Mouse (Mus musculus) liver, embryonic 14.5 days (tissue): ENCODE measurements around the gene Ptgir. TPM values are rescaled to one million over a fixed set of nuclear protein-coding genes. Genes with fewer than 3 reads are reported as not detected.
A peak's percentile ranks its signal among the peaks of the same experiment; 100 is the strongest.

Experiments
- ATAC-seq: fragments of 200-750 bp; cut with Nextera tagmentation; 2 replicates; pipeline ENCODE4 v1.8.0; 2017; ENCODE audit warnings: moderate number of reproducible peaks, mild to moderate bottlenecking, moderate library complexity; ENCODE audit not compliant: insufficient read depth
- DNase-seq, 3 experiments: peaks; one replicate each; pipeline ENCODE4 v3.0.0-alpha.2; 2012 to 2013; ENCODE audit warnings: low read depth in 3 of 3, low spot score in 3 of 3
- H3K27ac ChIP-seq: fragments of 300-500 bp; sonication (generic); 2 replicates; pipeline ENCODE4 v1.5.1; 2014; ENCODE audit warnings: moderate library complexity, mild to moderate bottlenecking, control low read depth, inconsistent platforms
- H3K27me3 ChIP-seq: fragments of 300-500 bp; sonication (generic); 2 replicates; pipeline ENCODE4 v1.6.1; 2014; ENCODE audit warnings: mild to moderate bottlenecking, low read length, moderate library complexity; ENCODE audit not compliant: control insufficient read depth, insufficient read depth
- H3K36me3 ChIP-seq: fragments of 300-500 bp; sonication (generic); replicated peaks from 2 replicates; pipeline ENCODE4 v1.6.1; 2014; ENCODE audit warnings: low read depth; ENCODE audit not compliant: control insufficient read depth, insufficient read depth
- H3K4me1 ChIP-seq, 2 experiments: fragments of 200-500 bp in 1 of 2; fragments of 300-500 bp in 1 of 2; sonication (generic) in 1 of 2; replicated peaks; 2 replicates each; pipeline ENCODE4 v1.6.1; 2012 to 2014; ENCODE audit warnings: antibody characterized with exemption in 1 of 2, inconsistent platforms in 1 of 2, low read length in 1 of 2; ENCODE audit not compliant: control insufficient read depth in 2 of 2, insufficient read depth in 2 of 2
- H3K4me2 ChIP-seq: fragments of 300-500 bp; sonication (generic); 2 replicates; pipeline ENCODE4 v1.6.1; 2014; ENCODE audit warnings: low read depth, mild to moderate bottlenecking, control low read depth, moderate library complexity
- H3K4me3 ChIP-seq, 2 experiments: fragments of 200-500 bp in 1 of 2; fragments of 300-500 bp in 1 of 2; sonication (generic) in 1 of 2; 2 replicates each; pipeline ENCODE4 v1.5.1; 2012 to 2014; ENCODE audit warnings: low read depth in 2 of 2, low read length in 2 of 2, mild to moderate bottlenecking in 2 of 2, control low read depth in 1 of 2, inconsistent platforms in 1 of 2, moderate library complexity in 1 of 2; ENCODE audit not compliant: insufficient read depth in 1 of 2
- H3K9ac ChIP-seq: fragments of 300-500 bp; sonication (generic); replicated peaks from 2 replicates; pipeline ENCODE4 v1.6.1; 2014; ENCODE audit warnings: mild to moderate bottlenecking, control low read depth, moderate library complexity
- H3K9me3 ChIP-seq: fragments of 300-500 bp; sonication (generic); 2 replicates; pipeline ENCODE4 v1.6.1; 2016; ENCODE audit warnings: low read length, mixed read lengths; ENCODE audit not compliant: control insufficient read depth
- CTCF ChIP-seq: IDR thresholded peaks from 2 replicates; pipeline ENCODE4 v1.5.1; 2016; ENCODE audit warnings: antibody characterized with exemption, low read depth, control low read depth
- EP300 ChIP-seq: IDR thresholded peaks from 2 replicates; pipeline ENCODE4 v1.6.1; 2016; ENCODE audit warnings: antibody characterized with exemption, low read depth
- WGBS: fragments of 180-500 bp; shearing (Covaris S2); extraction: QIAGEN DNeasy Blood & Tissue Kit; methylation state at CpG from one replicate; pipeline ENCODE4 v1.1.7; 2014; ENCODE audit not compliant: insufficient replicate concordance; 5-methylcytosine and 5-hydroxymethylcytosine counted together
- polyA plus RNA-seq, 2 experiments: library from polyadenylated mRNA; depleted of rRNA in 1 of 2; stranded (reverse) in 1 of 2; unstranded in 1 of 2; fragments of >200 nt; fragmentation: Nextera tagmentation in 1 of 2; extraction: Ambion mirVana in 1 of 2; gene quantifications; 2 replicates each; pipeline versions ENCODE4 v1.2.1 to v1.2.3; 2012 to 2014

Gene Ptgir
- polyA plus RNA-seq, 2 experiments = 0.87 to 0.88 TPM

GRCm38 (mm10) chr7:16917447-16917846 is 11.2 kb downstream of the Ptgir start:
- H3K27me3 ChIP-seq = no peaks in the 10 kb centered on the region
- no peak for ATAC-seq
- H3K4me1 ChIP-seq = peaks cover 13 to 23% of the 10 kb centered on the region in 2 experiments
- WGBS = 88% methylated on average over 11 of the region's 11 CpGs
- H3K27ac ChIP-seq = no peak overlapping the region
- peaks cover 40% of the 10 kb centered on the region for H3K36me3 ChIP-seq
- TF ChIP-seq CTCF (no peak), EP300 (no peak)
- no peak overlapping the region for H3K9ac ChIP-seq
- no peak overlapping the region for H3K4me3 ChIP-seq
- H3K4me2 ChIP-seq = no peak overlapping the region
- H3K9me3 ChIP-seq = no peaks in the 10 kb centered on the region
- no peak for DNase-seq

GRCm38 (mm10) chr7:16918014-16918413 is 11.7 kb downstream of the Ptgir start:
- no peak overlapping the region for H3K27ac ChIP-seq
- ATAC-seq (no peak), DNase-seq (no peak)
- H3K9me3 ChIP-seq = no peaks in the 10 kb centered on the region
- peaks cover 40% of the 10 kb centered on the region for H3K36me3 ChIP-seq
- TF ChIP-seq EP300 = no peak
- TF ChIP-seq CTCF = no peak
- no peaks in the 10 kb centered on the region for H3K27me3 ChIP-seq
- 93% methylated on average over 9 of the region's 9 CpGs for WGBS
- H3K4me3 ChIP-seq = no peak overlapping the region
- peaks cover 15 to 27% of the 10 kb centered on the region in 2 experiments for H3K4me1 ChIP-seq
- no peak overlapping the region for H3K4me2 ChIP-seq
- H3K9ac ChIP-seq = no peak overlapping the region

- TF ChIP-seq EP300 = no peak
- no peak for TF ChIP-seq CTCF
- Histone ChIP-seq H3K4me3 (no peak overlapping the region), H3K9ac (no peak overlapping the region), H3K27ac (no peak overlapping the region), H3K36me3 (peaks cover 40% of the 10 kb centered on the region), H3K4me2 (no peak overlapping the region), H3K4me1 (peaks cover 15 to 27% of the 10 kb centered on the region in 2 experiments), H3K9me3 (no peaks in the 10 kb centered on the region), H3K27me3 (no peaks in the 10 kb centered on the region)
- 75% methylated on average over 3 of the region's 3 CpGs for WGBS
- no peak for ATAC-seq
- no peak for DNase-seq
These were observed 12.4 kb downstream of the Ptgir start for GRCm38 (mm10) chr7:16918670-16919069.

- H3K4me2 ChIP-seq = no peak overlapping the region
These were observed 13.3 kb downstream of the Ptgir start for GRCm38 (mm10) chr7:16919395-16920149.

GRCm38 (mm10) chr7:16920150-16920579 is 13.9 kb downstream of the Ptgir start:
- Histone ChIP-seq H3K27me3 (no peaks in the 10 kb centered on the region), H3K9ac (no peak overlapping the region), H3K9me3 (no peaks in the 10 kb centered on the region), H3K27ac (no peak overlapping the region), H3K4me3 (no peak overlapping the region), H3K36me3 (peaks cover 32% of the 10 kb centered on the region), H3K4me1 (peaks cover 17 to 32% of the 10 kb centered on the region in 2 experiments), H3K4me2 (no peak overlapping the region)
- 83% methylated on average over 7 of the region's 7 CpGs for whole genome bisulfite sequencing
- no peak for DNase-seq
- no peak for TF ChIP-seq CTCF
- TF ChIP-seq EP300 = no peak
- no peak for ATAC-seq

More at GRCm38 (mm10) chr7:16919395-16920149, 13.3 kb downstream of the Ptgir start:
- Histone ChIP-seq H3K9me3 (no peaks in the 10 kb centered on the region), H3K9ac (no peak overlapping the region), H3K27me3 (no peaks in the 10 kb centered on the region), H3K4me1 (peaks cover 15 to 28% of the 10 kb centered on the region in 2 experiments), H3K4me3 (no peak overlapping the region), H3K36me3 (peaks cover 37% of the 10 kb centered on the region), H3K27ac (no peak overlapping the region)
- DNase-seq (peak in 1 of 3 experiments; percentile 54), ATAC-seq (no peak)
- no peak for TF ChIP-seq CTCF
- TF ChIP-seq EP300 = peak; percentile 57
- 49% methylated on average over 13 of the region's 13 CpGs for WGBS
